Mouse (Mus musculus) thymus, postnatal 36 days (tissue): ENCODE measurements around the gene Leng9.
A peak's percentile ranks its signal among the peaks of the same experiment; 100 is the strongest.
"Not testable (repeated sequence)": the region's sequence is repeated elsewhere in the genome, so short reads cannot be mapped to it uniquely, and the experiment has no call there.

Experiments
- DNase-seq, 2 experiments: peaks; one replicate each; pipeline ENCODE4 v3.0.0; 2022; ENCODE audit warnings: mixed read lengths in 2 of 2

Leng9 gene

GRCm38 (mm10) chr7:4150059-4150541 lies at the start of gene Leng9:
TSS of gene Leng9 (minus strand) at chr7:4150374.
- DNase-seq: peak in 1 of 2 experiments; percentile 51

- DNase-seq: no peak
Observed at GRCm38 (mm10) chr7:4178438-4178837, 28.3 kb upstream of the Leng9 start.

GRCm38 (mm10) chr7:4170193-4170938 lies 20.2 kb upstream of the Leng9 start:
- no peak for DNase-seq

GRCm38 (mm10) chr7:4167098-4167497 lies 16.9 kb upstream of the Leng9 start:
- no peak for DNase-seq

GRCm38 (mm10) chr7:4165286-4165685 lies 15.1 kb upstream of the Leng9 start:
- DNase-seq: no peak

GRCm38 (mm10) chr7:4164090-4164910 lies 14.1 kb upstream of the Leng9 start, which contains the start of gene Cdc42ep5:
TSS of gene Cdc42ep5 (minus strand) at chr7:4164860.
- no peak for DNase-seq

DNA sequence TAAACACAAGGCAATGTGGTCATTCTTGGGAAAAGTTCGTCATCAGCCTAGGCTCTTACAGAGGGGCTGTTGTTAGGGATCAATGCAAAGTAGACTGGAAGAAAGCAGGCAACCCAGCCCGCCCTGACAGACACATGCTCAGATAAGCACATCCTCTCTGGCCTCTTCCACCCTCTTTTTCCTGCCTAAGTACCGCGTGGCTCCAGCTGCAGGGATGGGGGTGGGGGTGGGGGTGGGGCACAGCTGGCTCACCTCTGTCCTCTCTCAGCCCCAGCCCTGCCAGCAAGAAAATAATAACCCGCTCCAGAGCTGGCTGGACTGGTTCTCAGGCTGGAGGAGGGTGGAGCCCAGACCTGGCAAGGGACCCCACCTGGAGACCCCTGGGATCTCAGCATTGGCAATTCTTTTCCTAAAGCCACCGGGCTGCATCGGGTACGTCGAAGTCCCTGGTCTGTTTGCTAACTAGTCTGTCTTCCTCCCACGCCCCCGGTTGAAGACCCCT lies 13.4 kb upstream of the Leng9 start:
- DNase-seq: no peak

DNA sequence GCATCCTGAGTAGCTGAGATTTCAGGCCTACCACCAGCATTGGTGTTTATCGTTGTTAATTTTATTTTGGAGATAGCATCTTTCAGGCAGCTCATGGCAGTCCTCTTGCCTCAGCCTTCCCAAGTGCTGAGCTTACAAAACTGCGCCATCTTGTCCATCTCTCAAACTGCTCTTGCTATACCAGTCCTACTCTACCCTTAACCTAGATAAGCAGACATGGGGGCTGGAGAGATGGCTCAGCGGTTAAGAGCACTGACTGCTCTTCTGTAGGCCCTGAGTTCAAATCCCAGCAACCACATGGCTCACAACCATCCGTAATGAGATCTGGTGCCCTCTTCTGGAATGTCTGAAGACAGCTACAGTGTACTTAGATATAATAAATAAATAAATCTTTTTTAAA lies 11.4 kb upstream of the Leng9 start:
- not testable (repeated sequence) for DNase-seq

GRCm38 (mm10) chr7:4154976-4155375 lies 4.8 kb upstream of the Leng9 start:
- no peak for DNase-seq

DNA sequence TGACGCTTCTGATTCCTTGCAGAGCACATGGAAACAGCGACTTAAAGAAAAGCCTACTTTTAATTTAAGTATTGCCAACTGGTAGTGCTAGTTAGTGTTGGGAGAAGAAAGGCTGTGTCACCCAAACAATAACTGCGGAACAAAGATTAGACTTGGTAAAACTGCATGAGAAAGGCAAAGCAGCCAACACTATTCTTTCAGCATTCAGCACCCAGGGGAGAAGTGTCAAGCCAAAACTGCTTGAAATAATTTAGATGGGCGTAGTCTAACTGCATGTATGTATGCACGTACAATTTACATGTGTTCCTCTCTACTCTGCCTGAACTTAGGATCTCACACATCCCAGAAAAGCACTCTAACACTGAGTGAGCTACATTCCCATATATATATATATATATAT lies 4.2 kb upstream of the Leng9 start:
- no peak for DNase-seq

GRCm38 (mm10) chr7:4151241-4151640 lies 1.1 kb upstream of the Leng9 start:
- no peak for DNase-seq

GRCm38 (mm10) chr7:4150811-4151221 lies 642 bp upstream of the Leng9 start:
- DNase-seq: no peak

- peak; percentile 73 to 81 for DNase-seq
Observed at GRCm38 (mm10) chr7:4149209-4150054, 742 bp downstream of the Leng9 start.

- peak in 1 of 2 experiments; percentile 24 for DNase-seq
Observed at GRCm38 (mm10) chr7:4148341-4149208, 1.6 kb downstream of the Leng9 start.

- no peak for DNase-seq
Observed at GRCm38 (mm10) chr7:4147836-4148235, 2.3 kb downstream of the Leng9 start.

- peak in 1 of 2 experiments; percentile 16 for DNase-seq
Observed at GRCm38 (mm10) chr7:4147371-4147770, 2.8 kb downstream of the Leng9 start.

DNA sequence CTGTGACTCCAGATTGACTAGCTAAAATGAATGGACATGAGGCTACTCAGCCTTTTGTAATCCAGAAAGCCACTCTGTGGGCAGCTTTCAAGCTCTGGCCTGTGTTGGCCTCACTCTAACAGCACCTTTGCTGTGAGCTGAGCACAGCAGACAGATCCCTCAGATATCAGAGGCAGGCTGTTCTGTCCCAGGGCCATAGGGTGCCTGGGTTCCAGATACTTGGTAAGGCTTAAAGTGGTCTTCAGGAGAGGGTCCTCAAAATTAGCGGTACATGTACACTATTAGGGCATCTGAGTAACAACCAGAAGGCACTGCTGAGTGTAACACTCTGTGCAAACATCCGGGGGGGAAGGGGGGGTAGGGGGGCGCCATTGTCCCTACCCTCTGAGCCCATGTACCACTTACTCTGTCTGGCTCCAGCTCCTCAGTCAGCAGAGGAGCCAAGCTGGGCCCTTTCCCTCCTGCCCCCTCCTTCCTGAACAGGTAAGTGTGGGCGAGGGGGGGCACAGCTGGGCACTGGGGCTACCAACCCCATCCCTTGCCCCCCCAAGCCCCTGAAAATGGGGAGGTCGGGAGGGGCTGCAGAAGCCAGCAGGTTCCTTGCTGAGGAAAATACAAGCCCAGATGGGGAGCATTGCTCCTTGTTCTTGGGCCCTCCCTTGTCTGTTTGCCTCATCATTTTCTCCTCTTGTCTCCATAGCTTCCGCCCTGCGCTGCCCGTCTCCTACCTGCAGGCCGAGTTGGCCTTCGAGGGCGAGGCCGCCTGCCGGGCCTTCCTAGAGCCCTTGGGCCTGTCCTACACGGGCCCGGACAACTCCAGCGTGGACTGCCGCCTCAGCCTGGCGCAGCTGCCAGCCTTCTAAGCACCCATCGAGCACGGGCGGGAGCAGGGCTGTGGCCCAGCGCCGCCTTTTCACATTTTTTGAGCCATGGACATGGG lies 3.7 kb downstream of the Leng9 start:
- DNase-seq: peak in 1 of 2 experiments; percentile 29

DNA sequence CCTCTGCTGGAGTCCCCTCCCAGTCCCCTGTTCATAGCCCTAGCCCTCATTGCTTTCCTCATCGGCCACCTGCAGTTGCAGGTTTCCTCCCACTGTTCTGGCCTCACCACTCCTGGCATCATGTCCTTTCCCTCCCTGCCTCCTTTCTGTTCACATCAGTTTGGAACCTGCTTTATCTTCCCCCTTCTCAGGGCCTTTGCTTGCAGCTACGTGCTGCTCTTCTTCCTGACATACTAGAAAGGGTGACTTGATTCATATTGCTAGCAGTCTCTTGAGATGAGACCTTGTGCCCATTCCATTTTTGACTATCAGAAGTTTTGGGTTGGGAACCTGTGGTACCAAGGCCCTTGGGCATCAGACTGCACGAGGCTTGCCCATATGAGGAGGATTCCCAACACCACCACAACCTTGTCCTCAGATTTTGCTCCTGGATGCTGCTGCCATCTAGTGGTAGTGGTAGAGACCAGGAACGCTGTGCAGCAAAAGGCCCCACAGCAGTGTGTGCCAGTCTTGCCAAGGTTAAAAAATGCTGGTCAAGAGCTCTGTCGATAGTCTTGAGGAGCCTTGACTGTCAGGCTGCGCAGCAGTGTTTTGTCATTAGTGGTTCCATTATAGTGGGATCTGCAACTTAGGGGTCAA lies 4.5 kb downstream of the Leng9 start:
- peak; percentile 50 to 51 for DNase-seq

DNA sequence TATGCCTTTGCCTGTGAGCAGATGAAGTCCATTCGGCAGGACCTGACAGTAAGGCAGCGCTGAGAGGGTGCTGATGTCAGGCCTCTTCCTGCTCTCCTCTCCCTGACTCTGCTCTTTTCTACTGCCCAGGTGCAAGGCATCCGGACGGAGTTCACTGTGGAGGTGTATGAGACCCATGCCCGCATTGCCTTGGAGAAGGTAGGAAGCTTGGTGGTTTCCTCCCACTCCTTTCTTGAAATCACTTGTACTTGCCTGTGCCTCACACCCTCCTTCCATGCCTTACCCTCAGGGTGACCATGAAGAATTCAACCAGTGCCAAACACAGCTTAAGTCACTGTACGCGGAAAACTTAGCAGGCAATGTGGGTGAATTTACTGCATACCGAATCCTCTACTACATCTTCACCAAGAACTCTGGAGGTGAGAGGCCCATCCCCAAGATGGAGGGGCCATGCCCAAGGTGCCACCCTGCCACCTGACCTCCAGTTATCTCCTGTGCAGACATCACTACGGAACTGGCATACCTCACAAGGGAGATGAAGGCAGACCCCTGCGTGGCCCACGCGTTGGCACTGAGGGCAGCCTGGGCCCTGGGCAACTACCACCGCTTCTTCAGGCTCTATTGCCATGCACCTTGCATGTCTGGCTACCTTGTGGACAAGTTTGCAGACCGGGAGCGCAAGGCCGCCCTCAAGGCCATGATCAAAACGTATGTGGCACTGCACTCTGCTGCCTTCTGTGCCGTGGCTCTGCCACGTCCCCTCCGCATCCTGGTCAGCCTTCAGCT lies 5.2 kb downstream of the Leng9 start:
- DNase-seq: no peak
